Mouse (Mus musculus): Measurements from ENCODE around the gene G6pc3.
A peak's percentile ranks its signal among the peaks of the same experiment; 100 is the strongest.

DNA sequence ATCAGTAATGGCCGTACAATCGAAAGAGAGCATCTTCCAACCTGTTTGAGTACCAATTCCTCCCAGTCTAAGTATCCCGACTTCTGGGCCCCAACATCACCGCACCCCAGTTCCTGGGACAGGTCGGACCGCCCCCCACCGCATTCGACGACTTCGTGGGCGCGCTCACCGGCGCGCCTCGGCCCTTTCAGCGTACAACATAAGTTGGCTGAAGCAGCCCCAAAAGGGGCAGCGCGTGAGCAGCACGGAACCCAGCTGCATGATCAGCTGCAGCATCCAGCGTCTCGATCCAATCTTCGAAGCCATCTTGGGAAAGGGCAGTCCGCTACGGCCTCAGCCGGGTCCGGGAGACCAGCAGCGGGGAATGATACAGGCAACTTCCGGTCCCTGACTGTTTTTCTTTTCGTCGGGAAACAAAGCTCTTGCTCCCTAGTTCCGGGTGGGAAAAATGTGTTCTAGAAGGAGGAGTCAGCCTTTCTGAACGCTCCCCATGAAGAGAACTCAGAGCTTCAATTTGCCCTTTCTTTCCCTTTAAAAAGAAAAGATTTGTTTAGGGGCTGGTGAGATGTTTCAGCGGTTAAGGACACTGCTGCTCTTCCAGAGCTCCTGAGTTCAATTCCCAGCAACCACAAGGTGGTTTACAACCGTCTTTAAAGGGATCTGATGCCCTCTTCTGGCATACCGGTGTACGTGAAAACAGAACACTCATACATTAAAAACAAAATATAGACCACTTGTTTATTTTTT lies 33.2 kb upstream of the G6pc3 start, which contains the start of gene Tmem101:
- peak; percentile 84 for TF ChIP-seq POLR2A (IDR thresholded peaks at IDR 0.05; ENCODE audit: low read depth, low read length)
- TF ChIP-seq CTCF (IDR thresholded peaks at IDR 0.05; ENCODE audit: borderline replicate concordance, insufficient read depth, low read length), result no peak
